Mouse (Mus musculus) kidney, embryonic 15.5 days (tissue): ENCODE results near the gene Fam98b. TPM values are rescaled to one million over a fixed set of nuclear protein-coding genes. Genes with fewer than 3 reads are reported as not detected.

Experiments
- ATAC-seq: fragments of 200-750 bp; cut with Nextera tagmentation; replicated peaks from 2 replicates; pipeline ENCODE4 v1.8.0; 2017; ENCODE audit warnings: moderate TSS enrichment; ENCODE audit not compliant: low FRiP score
- H3K27ac ChIP-seq: fragments of 300-500 bp; sonication (generic); 2 replicates; pipeline ENCODE4 v1.5.1; 2015; ENCODE audit warnings: mild to moderate bottlenecking, inconsistent platforms
- H3K27me3 ChIP-seq: fragments of 300-500 bp; sonication (generic); 2 replicates; pipeline ENCODE4 v1.6.1; 2015; ENCODE audit warnings: inconsistent platforms
- H3K36me3 ChIP-seq: fragments of 300-500 bp; sonication (generic); 2 replicates; pipeline ENCODE4 v1.6.1; 2015; ENCODE audit warnings: inconsistent platforms
- H3K4me1 ChIP-seq: fragments of 300-500 bp; sonication (generic); 2 replicates; pipeline ENCODE4 v1.6.1; 2015; ENCODE audit warnings: inconsistent platforms
- H3K4me2 ChIP-seq: fragments of 300-500 bp; sonication (generic); 2 replicates; pipeline ENCODE4 v1.6.1; 2015; ENCODE audit warnings: moderate library complexity, mild to moderate bottlenecking, inconsistent platforms
- H3K4me3 ChIP-seq: fragments of 300-500 bp; sonication (generic); replicated peaks from 2 replicates; pipeline ENCODE4 v1.5.1; 2015; ENCODE audit warnings: mild to moderate bottlenecking, inconsistent platforms
- H3K9ac ChIP-seq: fragments of 300-500 bp; sonication (generic); 2 replicates; pipeline ENCODE4 v1.6.1; 2015; ENCODE audit warnings: mild to moderate bottlenecking, inconsistent platforms
- H3K9me3 ChIP-seq: fragments of 300-500 bp; sonication (generic); replicated peaks from 2 replicates; pipeline ENCODE4 v1.6.1; 2016; ENCODE audit warnings: inconsistent platforms
- WGBS: fragments of 180-500 bp; shearing (Covaris S2); methylation state at CpG from one replicate; pipeline ENCODE4 v1.1.7; 2015; ENCODE audit warnings: mixed read lengths; 5-methylcytosine and 5-hydroxymethylcytosine counted together
- polyA plus RNA-seq: library from polyadenylated mRNA; unstranded; fragments of >200 nt; fragmentation: Nextera tagmentation; extraction: Ambion mirVana; gene quantifications from 2 replicates; pipeline ENCODE4 v1.2.1, GENCODE M21; 2015

The Fam98b gene
- polyA plus RNA-seq, 1 experiment from 2014 or later, result 14.1 TPM

DNA sequence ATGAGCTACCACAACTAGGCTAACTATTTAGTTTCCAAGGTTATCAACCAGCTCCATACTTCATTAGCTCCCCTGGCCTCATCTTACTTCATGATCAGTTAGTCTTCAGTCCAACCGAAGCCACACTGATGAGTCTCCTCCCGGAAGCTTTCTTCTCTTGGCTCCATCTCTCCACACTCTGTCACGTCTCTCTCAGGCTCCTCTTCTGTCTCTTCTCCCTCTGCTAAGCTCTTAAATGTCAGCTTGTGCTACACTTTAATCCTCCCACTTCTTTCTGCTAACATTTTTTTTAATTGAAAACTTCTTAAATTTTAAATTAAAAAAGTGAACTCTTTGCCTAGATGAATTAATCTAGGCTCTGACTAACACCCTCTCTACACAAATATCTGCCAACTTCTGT is 58.4 kb downstream of the Fam98b start:
- Histone ChIP-seq H3K9ac (no peak overlapping the region), H3K9me3 (no peaks in the 10 kb centered on the region)
- 86% methylated on average over 3 of the region's 3 CpGs for WGBS

DNA sequence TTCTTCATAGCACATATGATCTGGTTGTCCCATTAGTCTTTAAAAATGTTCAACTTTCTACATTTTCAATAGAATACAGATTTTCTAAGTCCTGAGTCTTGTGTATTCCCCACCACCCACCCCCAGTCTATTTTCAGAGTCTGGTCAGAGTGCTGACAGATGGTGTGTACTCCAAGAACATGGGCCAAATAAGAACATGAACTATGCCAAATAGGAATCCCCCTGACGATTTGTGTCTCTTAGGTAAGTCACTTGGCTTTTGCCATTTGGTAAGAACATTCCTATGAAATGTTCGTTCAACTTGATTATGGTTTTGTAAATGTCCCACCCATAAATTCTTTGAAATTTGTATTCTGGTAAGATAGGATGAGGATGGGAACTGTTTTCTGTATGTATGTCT is 59.5 kb downstream of the Fam98b start:
- no peak for ATAC-seq
- H3K36me3 ChIP-seq, result no peaks in the 10 kb centered on the region
- 79% methylated on average over 2 of the region's 2 CpGs for WGBS

More for the DNA sequence above, 58.4 kb downstream of the Fam98b start:
- no peak overlapping the region for H3K4me3 ChIP-seq
- no peak for ATAC-seq
- no peaks in the 10 kb centered on the region for H3K27me3 ChIP-seq
- no peak overlapping the region for H3K4me2 ChIP-seq
- no peaks in the 10 kb centered on the region for H3K4me1 ChIP-seq
- H3K27ac ChIP-seq, result no peak overlapping the region
- H3K36me3 ChIP-seq, result no peaks in the 10 kb centered on the region

DNA sequence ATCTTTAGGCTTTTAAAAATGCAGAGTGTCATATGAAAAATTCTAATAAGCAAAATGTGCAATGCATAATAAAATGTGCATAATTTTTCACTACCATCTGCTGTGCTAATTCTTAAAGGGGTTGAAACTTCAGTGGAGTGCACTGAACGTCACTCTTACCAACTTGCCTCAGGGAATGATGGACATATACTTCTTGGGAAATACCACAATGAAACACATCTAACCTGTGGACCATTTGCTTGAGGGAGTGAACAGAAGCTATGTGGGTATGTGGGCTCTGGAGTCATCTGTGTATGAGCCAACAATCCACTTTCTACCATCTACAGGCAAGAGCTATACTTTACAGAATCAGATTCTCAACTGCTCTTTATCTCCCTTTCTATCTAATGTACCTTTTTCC is 61.8 kb downstream of the Fam98b start:
- 69% methylated on average over 1 of the region's 1 CpGs for WGBS
- ATAC-seq, result no peak
- Histone ChIP-seq H3K4me2 (no peak overlapping the region), H3K4me3 (no peak overlapping the region), H3K9ac (no peak overlapping the region), H3K4me1 (no peaks in the 10 kb centered on the region), H3K36me3 (no peaks in the 10 kb centered on the region), H3K27me3 (no peaks in the 10 kb centered on the region), H3K9me3 (no peaks in the 10 kb centered on the region), H3K27ac (no peak overlapping the region)

More for the DNA sequence above, 59.5 kb downstream of the Fam98b start:
- no peaks in the 10 kb centered on the region for H3K4me1 ChIP-seq
- H3K4me3 ChIP-seq, result no peak overlapping the region
- no peaks in the 10 kb centered on the region for H3K27me3 ChIP-seq
- H3K9ac ChIP-seq, result no peak overlapping the region
- H3K4me2 ChIP-seq, result no peak overlapping the region
- no peaks in the 10 kb centered on the region for H3K9me3 ChIP-seq
- no peak overlapping the region for H3K27ac ChIP-seq

DNA sequence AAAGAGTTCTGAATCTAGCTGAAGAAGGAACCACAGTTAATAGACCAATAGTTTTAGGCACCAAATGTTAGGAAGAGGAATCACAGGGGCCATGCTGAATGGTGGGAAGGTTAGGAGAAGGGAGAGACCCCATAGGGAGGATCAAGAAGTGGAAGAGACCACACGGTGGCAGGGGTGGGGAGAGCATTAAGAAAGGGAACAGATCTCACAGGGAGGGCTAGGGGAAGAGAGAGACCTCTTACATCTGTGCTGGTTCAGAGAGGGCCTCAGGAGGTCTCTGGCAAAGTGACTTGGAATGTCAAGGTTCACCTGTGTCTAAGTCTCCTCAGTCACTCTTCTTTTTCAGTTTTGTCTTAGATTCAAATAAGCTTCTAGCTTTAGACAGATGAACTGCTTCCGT is 62.5 kb downstream of the Fam98b start:
- Histone ChIP-seq H3K4me1 (no peaks in the 10 kb centered on the region), H3K4me2 (no peak overlapping the region), H3K9me3 (no peaks in the 10 kb centered on the region), H3K36me3 (no peaks in the 10 kb centered on the region), H3K4me3 (no peak overlapping the region), H3K27ac (no peak overlapping the region), H3K9ac (no peak overlapping the region), H3K27me3 (no peaks in the 10 kb centered on the region)
- 60% methylated on average over 2 of the region's 2 CpGs for WGBS
- no peak for ATAC-seq

DNA sequence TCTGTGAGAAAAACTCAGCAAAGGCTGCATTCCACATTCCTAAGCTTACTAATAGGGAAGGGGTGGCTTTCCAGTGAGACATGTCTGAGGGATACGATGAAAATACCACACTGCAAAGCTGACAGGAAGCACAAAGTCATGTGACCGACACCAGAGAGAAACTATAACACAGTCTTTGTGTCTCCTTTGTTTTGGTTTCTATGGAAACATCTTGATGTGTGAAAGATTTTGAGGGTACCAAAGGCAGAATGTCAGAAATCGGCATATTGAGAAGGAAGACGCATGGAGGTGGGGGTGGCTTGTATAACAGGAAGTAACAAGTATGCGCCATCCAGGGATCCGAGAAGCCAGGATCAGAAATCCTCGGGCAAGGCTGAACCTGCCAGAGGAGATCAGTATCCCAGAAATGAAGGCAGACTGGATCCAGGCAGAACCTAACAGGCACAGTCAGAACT is 62.9 kb downstream of the Fam98b start:
- no peak overlapping the region for H3K4me2 ChIP-seq

DNA sequence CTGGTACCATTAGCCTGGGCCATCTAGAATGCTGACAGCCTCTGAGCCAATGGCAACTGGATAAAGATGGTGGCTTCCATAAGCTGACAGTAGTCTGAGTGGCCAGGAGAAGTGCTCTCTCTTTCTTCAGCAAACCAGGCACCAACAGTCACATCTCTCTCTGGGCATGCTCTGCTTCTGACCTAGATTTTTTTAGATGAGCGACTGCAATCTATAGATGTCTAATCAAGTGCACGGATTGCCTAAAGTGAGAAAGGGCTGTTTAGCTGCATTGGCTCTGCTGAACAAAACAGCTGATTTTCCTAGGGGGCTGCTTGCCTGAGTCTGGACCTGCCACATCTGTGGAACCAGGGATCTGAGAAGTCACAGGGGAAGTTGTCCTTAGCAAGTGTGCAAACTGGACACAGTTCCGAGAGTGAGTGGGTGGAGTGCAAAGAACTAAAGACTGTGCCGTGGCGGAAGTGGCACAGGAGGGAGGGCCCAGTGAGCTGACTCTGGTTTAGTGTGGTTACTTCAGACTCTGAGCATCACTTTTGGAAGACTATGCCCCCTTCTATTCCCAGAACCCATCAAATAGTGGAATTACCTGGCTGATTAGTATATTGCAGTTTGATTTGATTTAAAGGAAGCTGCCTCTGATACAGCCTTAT is 64.2 kb downstream of the Fam98b start:
- Histone ChIP-seq H3K27ac (no peak overlapping the region), H3K9me3 (no peaks in the 10 kb centered on the region), H3K4me1 (no peaks in the 10 kb centered on the region), H3K4me3 (no peak overlapping the region), H3K36me3 (no peaks in the 10 kb centered on the region), H3K27me3 (no peaks in the 10 kb centered on the region), H3K4me2 (no peak overlapping the region), H3K9ac (no peak overlapping the region)
- no peak for ATAC-seq
- WGBS, result 86% methylated on average over 5 of the region's 5 CpGs

More for the DNA sequence above, 62.9 kb downstream of the Fam98b start:
- H3K9ac ChIP-seq, result no peak overlapping the region
- H3K9me3 ChIP-seq, result no peaks in the 10 kb centered on the region
- 79% methylated on average over 7 of the region's 7 CpGs for WGBS
- no peak overlapping the region for H3K27ac ChIP-seq
- H3K4me3 ChIP-seq, result no peak overlapping the region
- no peaks in the 10 kb centered on the region for H3K27me3 ChIP-seq
- no peak for ATAC-seq
- no peaks in the 10 kb centered on the region for H3K36me3 ChIP-seq
- no peaks in the 10 kb centered on the region for H3K4me1 ChIP-seq

DNA sequence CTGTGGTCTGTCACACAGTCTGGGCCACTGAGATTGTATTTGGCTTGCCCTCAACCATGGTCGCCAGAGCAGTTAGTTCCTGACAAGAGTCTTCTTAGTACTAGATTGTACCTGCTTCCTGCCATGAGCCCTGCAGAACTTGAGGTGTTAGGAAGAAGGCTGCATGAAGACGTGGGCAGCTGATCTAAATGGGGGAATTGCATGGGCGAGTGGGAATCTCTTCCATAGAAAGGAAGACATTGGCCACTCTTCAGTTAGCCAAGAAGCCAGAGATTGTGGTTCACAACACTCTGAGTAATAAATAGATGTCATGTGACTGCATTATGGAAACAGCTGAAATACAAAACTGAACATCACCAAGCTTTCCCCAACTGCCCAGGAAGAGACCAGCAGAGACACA is 69.5 kb downstream of the Fam98b start:
- no peaks in the 10 kb centered on the region for H3K4me1 ChIP-seq
- H3K9ac ChIP-seq, result no peak overlapping the region
- no peak overlapping the region for H3K4me2 ChIP-seq
- H3K27ac ChIP-seq, result no peak overlapping the region
- H3K4me3 ChIP-seq, result no peak overlapping the region
- WGBS, result 81% methylated on average over 3 of the region's 3 CpGs
- H3K36me3 ChIP-seq, result no peaks in the 10 kb centered on the region
- H3K27me3 ChIP-seq, result no peaks in the 10 kb centered on the region
- no peaks in the 10 kb centered on the region for H3K9me3 ChIP-seq
- no peak for ATAC-seq

Other genes starting within 250 kb of the Fam98b start
- 12.1 and 15.0 TPM in 2 replicates for gene Spred1, start 128.4 kb upstream of the Fam98b start, polyA plus RNA-seq
- gene Rasgrp1, start 93.3 kb downstream of the Fam98b start, polyA plus RNA-seq, result 0.30 and 0.39 TPM in 2 replicates